Mouse (Mus musculus) stomach, postnatal 0 days (tissue): Measurements from ENCODE around the gene Pde9a.

Experiments used
- CTCF ChIP-seq: IDR thresholded peaks from 2 replicates; pipeline ENCODE4 v1.5.1; 2016; ENCODE audit warnings: antibody characterized with exemption, low read depth, mild to moderate bottlenecking, moderate library complexity
- EP300 ChIP-seq: optimal IDR thresholded peaks from 2 replicates; pipeline ENCODE3; 2016; ENCODE audit warnings: antibody characterized with exemption

DNA sequence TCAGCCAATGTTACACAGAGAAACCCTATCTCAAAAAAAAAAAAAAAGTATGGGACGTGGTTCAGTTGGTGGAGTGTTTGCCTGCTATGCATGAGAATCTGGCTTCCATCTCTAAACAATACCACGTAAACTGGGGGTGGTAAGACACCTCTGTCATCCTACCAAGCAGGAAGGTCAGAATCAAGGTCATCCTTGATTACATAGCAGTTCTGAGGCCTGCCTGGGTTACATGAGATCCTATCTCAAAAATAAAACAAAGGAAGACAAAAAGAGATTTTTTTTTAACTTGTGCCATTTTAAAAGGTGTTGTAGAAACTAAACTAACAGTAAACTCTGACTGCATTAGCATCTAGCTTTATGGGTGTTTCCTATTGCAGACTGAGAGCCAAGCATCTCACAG is 66.8 kb downstream of the Pde9a start:
- TF ChIP-seq CTCF (no peak), EP300 (no peak)
